Mouse (Mus musculus) layer of hippocampus, adult 2 months (tissue): ENCODE measurements around the gene Sntg2. TPM values are rescaled to one million over a fixed set of nuclear protein-coding genes. Genes with fewer than 3 reads are reported as not detected.

Experiments
- DNase-seq, 2 experiments: peaks; one replicate each; pipeline ENCODE4 v3.0.0; 2022; ENCODE audit warnings: low spot score in 2 of 2
- H3K27ac ChIP-seq: fragments of 200-600 bp; 2 replicates; pipeline ENCODE4 v1.8.1; 2022
- H3K4me3 ChIP-seq: fragments of 200-600 bp; 2 replicates; pipeline ENCODE4 v1.8.1; 2022; ENCODE audit warnings: mild to moderate bottlenecking
- CTCF ChIP-seq: fragments of 200-600 bp; conservative IDR thresholded peaks from 2 replicates; pipeline ENCODE4 v1.8.1; 2022; ENCODE audit warnings: antibody characterized with exemption, mild to moderate bottlenecking, moderate library complexity
- long read RNA-seq, 2 experiments: library from polyadenylated mRNA; stranded (forward); transcript quantifications; one replicate each; pipeline ENCODE4 v2.0.0; 2021; ENCODE audit warnings: borderline mapping rate in 2 of 2
- total RNA-seq, 2 experiments: library from RNA; stranded (reverse); gene quantifications; 2 replicates each; pipeline ENCODE4 v1.2.3; 2021

The Sntg2 gene
- 1 to 10 TPM; 5.0 to 5.8 TPM for total RNA-seq
- long read RNA-seq, experiment 1, partial matches to known transcripts = 1 of 2 reads
- long read RNA-seq, experiment 1, other reads (novel, unspliced or antisense) = 1 of 2 reads
- long read RNA-seq, experiment 2, partial matches to known transcripts = 1 of 2 reads
- long read RNA-seq, experiment 2, other reads (novel, unspliced or antisense) = 1 of 2 reads

- DNase-seq = peak; percentile 75 to 77
- Histone ChIP-seq H3K4me3 (peak within 1 kb of the TSS; percentile 71), H3K27ac (peak within 1 kb of the TSS; percentile 79)
- TF ChIP-seq CTCF = peak; percentile 56
These were observed at the start of gene Sntg2 for GRCm38 (mm10) chr12:30372933-30373501. Gene Sntg2, minus strand, starts transcription at chr12:30373375.

DNA sequence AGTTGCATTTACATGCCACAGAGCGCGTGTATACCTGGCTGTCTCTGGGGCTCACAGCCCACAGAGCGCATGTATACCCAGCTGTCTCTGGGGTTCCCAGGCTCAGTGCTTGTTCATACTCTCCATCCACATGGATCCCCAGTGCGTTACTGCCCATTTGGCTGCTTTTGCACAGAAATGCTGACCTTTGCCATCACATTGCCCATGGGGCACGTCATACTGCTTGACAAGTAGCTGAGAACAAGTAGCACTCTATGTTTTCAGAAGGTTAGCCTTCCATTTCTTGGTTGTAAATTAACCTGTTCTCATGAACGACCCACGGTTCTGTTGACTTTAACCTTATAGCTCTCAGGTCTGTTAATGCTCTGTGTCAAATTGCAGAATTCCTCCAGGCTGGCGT, 43.4 kb upstream of the Sntg2 start:
- Histone ChIP-seq H3K27ac (no peak overlapping the region), H3K4me3 (no peak overlapping the region)
- no peak for TF ChIP-seq CTCF
- no peak for DNase-seq

GRCm38 (mm10) chr12:30415981-30416380, 42.8 kb upstream of the Sntg2 start:
- TF ChIP-seq CTCF = no peak
- no peak for DNase-seq
- Histone ChIP-seq H3K27ac (no peak overlapping the region), H3K4me3 (no peak overlapping the region)

- no peak for DNase-seq
- no peak for TF ChIP-seq CTCF
- H3K4me3 ChIP-seq = no peak overlapping the region
- no peak overlapping the region for H3K27ac ChIP-seq
These were observed 29.5 kb upstream of the Sntg2 start for GRCm38 (mm10) chr12:30402651-30403050.

DNA sequence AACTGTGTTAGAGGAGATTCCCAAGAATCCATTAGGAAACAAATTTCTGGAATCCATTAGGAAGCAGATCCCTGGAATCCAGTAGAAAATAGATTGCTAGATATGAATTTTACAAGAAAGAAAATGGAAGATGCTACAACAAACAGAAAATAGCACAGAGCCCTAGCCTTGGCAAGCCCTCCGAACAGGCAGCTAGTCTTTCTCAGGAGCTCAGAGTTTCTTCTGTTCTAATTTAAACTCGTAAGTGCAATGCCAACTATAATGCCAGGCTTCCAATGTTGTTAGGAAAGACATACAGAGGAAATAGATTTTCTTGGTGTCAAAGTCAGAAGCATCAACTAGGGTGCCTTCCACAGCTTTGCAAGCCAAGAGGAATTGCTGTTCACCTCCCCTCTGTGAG, 27.4 kb upstream of the Sntg2 start:
- TF ChIP-seq CTCF = no peak
- no peak for DNase-seq
- H3K4me3 ChIP-seq = no peak overlapping the region
- H3K27ac ChIP-seq = no peak overlapping the region

DNA sequence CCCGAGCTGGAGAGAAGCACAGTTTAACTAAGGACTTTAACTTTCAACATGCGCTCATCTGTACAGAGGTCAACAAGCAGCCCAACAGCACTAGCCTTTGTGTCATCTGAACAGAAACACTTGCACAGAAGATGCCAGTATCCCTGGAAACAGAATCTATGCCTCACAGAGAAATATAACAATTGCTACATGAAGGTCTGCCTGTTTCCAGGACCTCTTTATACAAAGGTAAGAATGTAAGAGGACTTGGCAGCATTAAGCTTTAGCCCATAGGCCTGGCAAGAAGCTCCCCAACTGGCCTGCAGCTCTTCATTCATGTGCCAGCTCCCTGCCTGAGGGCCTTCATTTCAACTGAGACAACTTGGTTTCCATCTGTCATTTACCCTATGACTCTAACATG, 26.9 kb upstream of the Sntg2 start:
- no peak for DNase-seq
- TF ChIP-seq CTCF = no peak
- Histone ChIP-seq H3K27ac (no peak overlapping the region), H3K4me3 (no peak overlapping the region)

DNA sequence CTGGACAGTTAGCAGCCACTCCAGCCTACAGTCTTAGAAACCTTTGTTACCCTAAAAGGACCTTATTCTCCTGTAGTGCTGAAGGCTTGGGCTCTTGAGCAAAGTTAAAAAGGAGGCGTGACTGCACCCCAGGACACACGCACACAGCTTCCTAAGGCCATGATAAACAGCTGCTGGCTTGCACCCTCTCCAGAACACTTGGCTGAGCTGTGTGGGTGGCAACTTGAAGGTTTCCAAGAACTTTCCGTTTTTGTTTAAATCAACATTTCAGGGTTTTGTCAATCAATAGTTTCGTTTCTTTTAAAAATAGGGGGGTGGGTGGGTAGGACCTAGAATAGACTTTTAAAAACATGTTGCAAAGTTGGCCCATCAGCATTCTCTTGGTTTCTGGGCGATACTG, 882 bp downstream of the Sntg2 start:
- Histone ChIP-seq H3K4me3 (peak overlapping the region; percentile 71), H3K27ac (peak overlapping the region; percentile 79; the same call in 1 of the 2 replicates)
- DNase-seq = no peak
- no peak for TF ChIP-seq CTCF

DNA sequence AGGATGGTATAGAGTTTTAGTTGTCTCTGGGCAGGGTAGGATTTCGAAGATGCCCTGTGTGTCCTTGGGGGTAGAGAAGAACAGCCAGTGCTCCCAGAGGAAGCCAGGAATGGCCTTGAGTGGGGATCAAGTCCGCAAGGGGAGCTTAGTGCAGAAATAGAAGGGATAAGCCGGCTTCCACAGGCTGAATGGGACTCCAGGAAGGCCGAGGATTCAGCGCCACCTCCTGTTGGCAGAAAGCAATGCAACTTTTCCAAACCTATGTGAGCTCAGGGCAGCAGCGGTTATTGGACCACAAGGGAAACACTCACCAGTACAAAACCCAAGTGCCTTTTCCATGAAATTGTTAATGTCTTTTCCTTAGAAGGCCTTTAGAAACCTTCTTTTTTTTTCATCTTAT, 3.4 kb downstream of the Sntg2 start:
- H3K4me3 ChIP-seq = no peak overlapping the region
- peak; percentile 95 for TF ChIP-seq CTCF
- 0 out of 2 replicates have a peak overlapping the region, but pooled peaks have one; percentile 53 for H3K27ac ChIP-seq
- DNase-seq = peak; percentile 85 to 90

- DNase-seq = no peak
- TF ChIP-seq CTCF = no peak
- Histone ChIP-seq H3K27ac (no peak overlapping the region), H3K4me3 (no peak overlapping the region)
These were observed 4.0 kb downstream of the Sntg2 start for GRCm38 (mm10) chr12:30369141-30369540.

GRCm38 (mm10) chr12:30362306-30362705, 10.9 kb downstream of the Sntg2 start:
- TF ChIP-seq CTCF = no peak
- no peak overlapping the region for H3K4me3 ChIP-seq
- no peak for DNase-seq
- no peak overlapping the region for H3K27ac ChIP-seq

DNA sequence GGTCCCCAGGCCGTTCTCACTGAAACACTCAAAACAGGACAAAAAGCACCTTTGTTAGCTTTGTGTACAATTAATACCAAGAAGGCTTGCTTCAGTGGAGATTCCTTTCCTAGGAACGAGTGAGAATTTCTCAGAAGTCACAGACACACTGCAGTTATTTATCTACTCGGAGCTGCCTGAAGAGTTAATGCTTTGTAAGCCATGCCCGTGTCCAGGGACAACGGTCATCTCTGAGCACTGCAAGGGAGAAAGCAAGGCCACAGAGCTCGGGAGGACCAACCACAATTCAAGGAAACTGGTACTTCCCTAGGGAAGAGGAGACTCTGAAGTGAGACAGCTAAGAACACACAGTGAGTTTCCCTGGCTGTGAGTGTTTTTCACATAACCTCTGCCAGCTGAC, 15.5 kb downstream of the Sntg2 start:
- no peak overlapping the region for H3K4me3 ChIP-seq
- no peak for TF ChIP-seq CTCF
- DNase-seq = no peak

GRCm38 (mm10) chr12:30352393-30352792, 20.8 kb downstream of the Sntg2 start:
- Histone ChIP-seq H3K27ac (no peak overlapping the region), H3K4me3 (no peak overlapping the region)
- no peak for TF ChIP-seq CTCF
- no peak for DNase-seq

More for the DNA sequence above, 15.5 kb downstream of the Sntg2 start:
- no peak overlapping the region for H3K27ac ChIP-seq

DNA sequence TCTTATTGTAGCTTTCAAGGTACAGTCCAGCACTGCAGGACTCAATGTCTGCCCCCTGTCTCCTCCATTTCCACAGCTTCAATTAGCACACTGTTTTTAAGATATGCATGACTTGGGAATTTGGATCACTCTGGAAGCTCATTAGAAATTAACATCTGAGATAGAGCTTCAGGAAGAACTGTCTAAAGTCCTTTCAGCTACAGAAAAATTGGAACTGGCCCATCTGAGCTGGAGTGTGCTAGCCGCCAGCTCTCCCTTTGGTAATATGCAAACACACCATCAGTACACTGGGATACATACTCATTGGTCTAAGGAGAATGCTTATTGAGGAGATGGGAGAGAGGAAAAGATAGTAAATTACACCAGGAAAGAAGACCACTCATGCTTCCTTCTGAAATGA, 25.1 kb downstream of the Sntg2 start:
- no peak overlapping the region for H3K27ac ChIP-seq
- no peak for TF ChIP-seq CTCF
- DNase-seq = no peak
- H3K4me3 ChIP-seq = no peak overlapping the region

DNA sequence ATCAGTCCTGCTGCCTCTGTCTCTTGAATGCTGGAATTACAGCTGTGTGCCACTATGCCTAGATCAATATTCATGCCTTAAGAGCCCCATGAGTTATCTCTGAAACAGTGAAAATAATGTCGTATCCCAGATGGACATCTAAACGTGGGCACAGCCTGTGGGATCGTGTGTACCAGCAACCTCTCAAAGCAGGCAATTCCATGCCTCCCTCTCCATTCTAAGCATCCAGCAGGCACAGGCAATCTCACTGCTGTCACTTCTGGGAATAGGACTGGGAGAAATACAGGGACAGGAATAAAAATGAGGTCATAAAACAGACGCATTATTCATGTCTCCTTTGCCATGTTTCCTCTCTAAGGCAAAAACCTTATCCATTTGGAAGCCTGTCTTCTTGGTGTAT, 25.9 kb downstream of the Sntg2 start:
- no peak overlapping the region for H3K4me3 ChIP-seq
- H3K27ac ChIP-seq = no peak overlapping the region
- no peak for TF ChIP-seq CTCF
- DNase-seq = no peak
